Mouse (Mus musculus): ENCODE measurements around the gene Nifk. TPM values are rescaled to one million over a fixed set of nuclear protein-coding genes. Genes with fewer than 3 reads are reported as not detected.

The Nifk gene
- polyA plus RNA-seq, 1 experiment from 2014 or later = 81.4 TPM

DNA sequence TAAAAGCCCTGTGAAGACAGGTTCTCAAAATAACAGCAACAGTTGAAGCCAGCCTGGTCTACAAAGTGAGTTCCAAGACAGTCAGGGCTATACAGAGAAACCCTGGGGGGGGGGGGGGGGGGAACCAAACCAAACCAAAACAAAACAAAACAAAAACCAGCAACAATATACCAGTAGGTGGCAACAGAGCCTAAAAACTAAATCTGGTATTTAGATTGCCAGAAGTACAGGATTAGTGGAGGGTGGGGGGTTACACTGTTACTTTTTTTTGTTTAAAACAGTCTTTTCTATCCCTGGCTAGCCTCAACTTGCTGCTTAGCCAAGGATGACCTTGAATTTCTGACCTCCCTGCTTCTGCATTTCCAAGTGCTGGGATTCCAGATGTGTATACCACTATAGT lies 14.2 kb downstream of the Nifk start:
- no peak overlapping the region for H3K4me2 ChIP-seq
- H3K36me3 ChIP-seq = peaks cover 48% of the 10 kb centered on the region
- H3K27me3 ChIP-seq = no peaks in the 10 kb centered on the region
- H3K9ac ChIP-seq = no peak overlapping the region
- H3K4me3 ChIP-seq (replicated peaks) = no peak overlapping the region
- no peak overlapping the region for H3K27ac ChIP-seq
- H3K9me3 ChIP-seq (replicated peaks) = no peaks in the 10 kb centered on the region
- no peaks in the 10 kb centered on the region for H3K4me1 ChIP-seq
- ATAC-seq (replicated peaks; ENCODE audit: low FRiP score) = no peak

- Histone ChIP-seq H3K36me3 (peaks cover 27% of the 10 kb centered on the region), H3K4me2 (no peak overlapping the region), H3K9me3 (replicated peaks) (no peaks in the 10 kb centered on the region), H3K9ac (no peak overlapping the region), H3K4me3 (replicated peaks) (no peak overlapping the region), H3K27me3 (no peaks in the 10 kb centered on the region), H3K4me1 (no peaks in the 10 kb centered on the region), H3K27ac (no peak overlapping the region)
- 39% methylated on average over 5 of the region's 5 CpGs for WGBS
- no peak for ATAC-seq (replicated peaks; ENCODE audit: low FRiP score)
These were observed 16.3 kb downstream of the Nifk start for GRCm38 (mm10) chr1:118337921-118338320.

DNA sequence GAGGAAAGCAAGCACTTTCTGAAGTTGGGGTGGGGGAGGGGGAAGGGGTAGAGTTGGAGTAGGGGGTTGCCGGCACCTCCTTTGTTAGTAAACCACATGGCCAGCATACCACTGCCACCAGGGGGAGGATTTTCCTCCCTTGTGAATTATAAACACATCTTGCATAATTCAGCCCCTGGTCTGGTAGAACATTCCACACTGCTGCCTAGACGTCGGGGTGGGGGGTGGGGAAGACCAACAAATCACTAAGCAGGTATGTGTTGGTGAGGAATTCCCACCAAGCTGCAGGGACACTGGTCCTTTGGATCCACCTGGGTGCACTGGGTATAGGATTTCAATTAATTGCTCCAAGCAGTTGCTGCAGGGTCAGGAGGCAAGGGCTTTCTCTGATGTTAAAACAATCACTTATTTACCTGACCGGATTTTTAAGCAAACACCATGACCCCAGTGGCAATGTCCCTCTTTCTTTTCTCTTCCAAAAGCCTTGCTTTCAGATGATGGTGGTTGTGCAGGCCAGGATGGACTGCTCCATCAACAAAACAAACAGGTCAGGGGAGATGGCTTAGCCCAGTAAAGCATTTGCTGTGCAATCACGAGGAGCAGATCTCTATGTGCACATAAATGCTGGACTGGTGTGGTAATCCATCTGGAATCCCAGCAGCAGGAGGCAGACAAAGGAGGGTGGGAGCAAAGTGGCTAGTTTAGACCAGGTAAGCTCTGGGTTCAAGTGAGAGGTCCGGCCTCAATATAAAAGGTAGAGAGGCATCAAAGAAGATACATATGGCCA lies 22.2 kb downstream of the Nifk start:
- Histone ChIP-seq H3K27ac (peak overlapping the region; percentile 72), H3K9me3 (replicated peaks) (no peaks in the 10 kb centered on the region), H3K4me1 (peaks cover 11% of the 10 kb centered on the region), H3K36me3 (no peaks in the 10 kb centered on the region), H3K4me2 (0 out of 2 replicates have a peak overlapping the region, but pooled peaks have one; percentile 9), H3K27me3 (no peaks in the 10 kb centered on the region), H3K9ac (no peak overlapping the region), H3K4me3 (replicated peaks) (no peak overlapping the region)
- ATAC-seq (replicated peaks; ENCODE audit: low FRiP score) = peak; percentile 92
- 23% methylated on average over 6 of the region's 6 CpGs for WGBS

DNA sequence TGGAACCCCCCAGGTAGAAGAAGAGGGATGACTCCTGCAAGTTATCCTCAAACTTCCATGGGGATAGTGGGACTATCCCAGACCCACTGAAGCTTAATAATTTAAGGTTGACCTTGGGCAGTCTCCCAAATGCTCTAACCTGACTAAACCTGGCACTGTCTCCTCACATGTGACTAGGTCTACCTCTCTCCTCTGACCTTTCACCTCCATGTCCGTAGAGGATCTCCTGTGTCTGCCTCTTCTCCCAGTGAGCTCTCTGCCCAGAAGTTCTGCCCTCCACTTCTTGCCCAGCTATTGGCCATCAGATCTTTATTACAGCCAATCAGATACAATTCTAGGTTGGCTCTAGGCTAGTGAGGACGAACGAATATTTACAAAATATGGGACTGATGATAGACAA lies 28.3 kb downstream of the Nifk start:
- Histone ChIP-seq H3K4me1 (no peaks in the 10 kb centered on the region), H3K9me3 (replicated peaks) (no peaks in the 10 kb centered on the region), H3K9ac (no peak overlapping the region), H3K27me3 (no peaks in the 10 kb centered on the region), H3K36me3 (no peaks in the 10 kb centered on the region), H3K4me2 (no peak overlapping the region), H3K27ac (no peak overlapping the region), H3K4me3 (replicated peaks) (no peak overlapping the region)
- WGBS = 82% methylated on average over 3 of the region's 3 CpGs
- no peak for ATAC-seq (replicated peaks; ENCODE audit: low FRiP score)

DNA sequence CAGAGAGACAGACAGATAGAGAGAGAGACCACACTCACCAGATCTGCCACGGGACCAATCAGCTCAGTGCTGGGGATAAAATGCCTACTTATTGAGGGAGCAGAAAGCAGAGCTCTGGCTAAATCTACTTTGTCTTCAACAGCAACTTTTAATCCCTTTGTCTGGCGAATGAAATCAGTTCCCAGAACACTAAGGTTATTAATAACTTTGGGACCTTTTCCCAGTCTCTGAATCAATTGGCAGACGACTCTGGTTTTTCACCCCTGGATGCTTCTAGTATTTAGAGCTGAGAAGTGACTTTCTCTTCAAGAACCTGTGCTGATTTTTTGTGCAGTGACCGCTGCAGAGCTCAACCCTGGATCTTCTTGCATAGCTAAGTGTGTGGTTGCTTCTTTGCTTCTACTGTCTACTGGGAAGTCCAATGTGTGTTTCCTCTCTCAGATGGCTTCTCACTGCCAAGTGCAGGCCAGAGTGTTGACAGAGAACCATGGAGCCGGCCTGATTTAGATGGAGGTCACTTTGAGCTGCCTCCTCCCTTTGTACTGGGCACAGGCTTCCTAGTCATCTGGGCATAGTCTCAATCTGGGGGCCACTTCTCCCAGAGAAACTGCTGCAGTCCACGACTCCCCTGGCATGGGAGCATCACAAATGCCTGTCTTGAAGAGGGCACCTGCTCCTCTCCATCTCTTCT lies 37.6 kb downstream of the Nifk start:
- H3K9ac ChIP-seq = no peak overlapping the region
- H3K9me3 ChIP-seq (replicated peaks) = no peaks in the 10 kb centered on the region
- no peaks in the 10 kb centered on the region for H3K27me3 ChIP-seq
- no peaks in the 10 kb centered on the region for H3K4me1 ChIP-seq
- H3K4me2 ChIP-seq = no peak overlapping the region
- H3K27ac ChIP-seq = no peak overlapping the region
- no peak for ATAC-seq (replicated peaks; ENCODE audit: low FRiP score)
- no peak overlapping the region for H3K4me3 ChIP-seq (replicated peaks)
- 69% methylated on average over 6 of the region's 6 CpGs for WGBS
- H3K36me3 ChIP-seq = no peaks in the 10 kb centered on the region

GRCm38 (mm10) chr1:118367970-118368369 lies 46.3 kb downstream of the Nifk start:
- Histone ChIP-seq H3K4me2 (no peak overlapping the region), H3K9me3 (replicated peaks) (no peaks in the 10 kb centered on the region), H3K36me3 (no peaks in the 10 kb centered on the region), H3K9ac (no peak overlapping the region), H3K4me1 (no peaks in the 10 kb centered on the region), H3K27ac (no peak overlapping the region), H3K4me3 (replicated peaks) (no peak overlapping the region), H3K27me3 (no peaks in the 10 kb centered on the region)
- no peak for ATAC-seq (replicated peaks; ENCODE audit: low FRiP score)
- WGBS = 81% methylated on average over 1 of the region's 1 CpGs

DNA sequence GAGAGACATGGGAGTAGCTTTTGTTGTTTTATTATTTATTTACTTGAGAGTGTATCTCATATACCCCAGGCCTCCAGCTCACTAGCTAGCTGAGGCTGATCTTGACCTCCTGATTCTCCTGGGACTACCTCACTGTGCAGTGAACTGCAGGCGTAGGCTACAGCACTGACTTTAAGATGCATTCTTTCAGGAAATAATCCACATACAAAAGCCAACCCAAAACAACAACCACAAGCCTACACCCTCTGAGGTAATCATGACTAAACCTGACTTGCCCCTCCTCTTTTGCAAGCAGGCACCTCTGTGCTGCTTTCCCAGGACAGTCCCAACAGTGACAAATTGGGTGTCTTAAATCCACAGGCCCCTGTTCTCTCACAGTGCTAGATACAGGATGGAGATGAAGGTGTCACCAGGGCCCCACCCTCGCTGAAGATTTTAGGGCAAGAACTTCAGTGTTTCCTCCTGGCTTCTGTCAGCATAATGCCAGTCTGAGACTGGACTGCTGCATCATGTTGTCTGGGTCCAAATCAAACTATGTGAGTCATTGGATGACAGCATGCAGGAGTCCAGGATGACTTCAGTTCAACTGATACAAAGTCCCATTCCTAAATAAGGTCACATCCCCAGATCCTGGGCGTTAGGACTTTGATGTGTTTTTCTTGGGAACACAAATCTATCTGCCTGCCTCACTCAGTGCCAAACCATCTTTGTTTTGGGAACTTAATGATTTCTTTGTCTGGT lies 47.3 kb downstream of the Nifk start:
- no peak for ATAC-seq (replicated peaks; ENCODE audit: low FRiP score)
- H3K27ac ChIP-seq = no peak overlapping the region
- no peak overlapping the region for H3K4me3 ChIP-seq (replicated peaks)
- no peaks in the 10 kb centered on the region for H3K4me1 ChIP-seq
- no peaks in the 10 kb centered on the region for H3K27me3 ChIP-seq
- 58% methylated on average over 3 of the region's 3 CpGs for WGBS
- H3K4me2 ChIP-seq = no peak overlapping the region
- H3K9me3 ChIP-seq (replicated peaks) = no peaks in the 10 kb centered on the region
- H3K36me3 ChIP-seq = no peaks in the 10 kb centered on the region
- no peak overlapping the region for H3K9ac ChIP-seq

DNA sequence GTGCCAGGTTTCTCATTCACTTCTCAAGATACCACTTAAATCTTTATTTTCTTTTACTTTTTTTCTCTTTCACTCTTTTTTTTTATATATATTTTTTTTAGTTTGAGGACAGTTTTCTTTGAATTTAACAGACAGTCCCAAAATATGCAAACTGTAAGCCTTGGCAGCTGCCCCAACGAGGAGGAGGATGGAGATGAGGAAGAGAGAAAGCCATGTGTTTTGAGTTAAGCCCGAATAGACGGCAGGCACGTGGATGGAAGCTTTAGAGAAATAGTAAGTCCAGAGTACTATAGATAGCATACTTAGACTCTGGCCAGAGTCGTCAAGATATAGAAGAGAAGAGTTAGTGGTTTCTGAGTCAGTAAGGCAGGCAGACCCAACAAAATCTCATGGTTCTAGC lies 56.1 kb downstream of the Nifk start:
- no peak overlapping the region for H3K4me3 ChIP-seq (replicated peaks)
- no peaks in the 10 kb centered on the region for H3K27me3 ChIP-seq
- WGBS = 81% methylated on average over 5 of the region's 5 CpGs
- H3K9ac ChIP-seq = no peak overlapping the region
- no peaks in the 10 kb centered on the region for H3K9me3 ChIP-seq (replicated peaks)
- H3K4me2 ChIP-seq = no peak overlapping the region
- ATAC-seq (replicated peaks; ENCODE audit: low FRiP score) = no peak
- no peaks in the 10 kb centered on the region for H3K36me3 ChIP-seq
- no peak overlapping the region for H3K27ac ChIP-seq
- H3K4me1 ChIP-seq = no peaks in the 10 kb centered on the region

GRCm38 (mm10) chr1:118380105-118380786 lies 58.6 kb downstream of the Nifk start:
- no peak overlapping the region for H3K27ac ChIP-seq
- H3K4me1 ChIP-seq = no peaks in the 10 kb centered on the region
- no peak for ATAC-seq (replicated peaks; ENCODE audit: low FRiP score)
- H3K9me3 ChIP-seq (replicated peaks) = no peaks in the 10 kb centered on the region
- 77% methylated on average over 8 of the region's 8 CpGs for WGBS
- H3K4me2 ChIP-seq = no peak overlapping the region
- no peaks in the 10 kb centered on the region for H3K36me3 ChIP-seq
- H3K27me3 ChIP-seq = no peaks in the 10 kb centered on the region
- H3K9ac ChIP-seq = no peak overlapping the region
- H3K4me3 ChIP-seq (replicated peaks) = no peak overlapping the region
